Mouse (Mus musculus): ENCODE data around the gene 1190007I07Rik. TPM values are rescaled to one million over a fixed set of nuclear protein-coding genes. Genes with fewer than 3 reads are reported as not detected.

1190007I07Rik gene
- polyA plus RNA-seq (2015; fragmentation: Nextera tagmentation; extraction: Ambion mirVana), result 61.0 and 63.7 TPM in 2 replicates

DNA sequence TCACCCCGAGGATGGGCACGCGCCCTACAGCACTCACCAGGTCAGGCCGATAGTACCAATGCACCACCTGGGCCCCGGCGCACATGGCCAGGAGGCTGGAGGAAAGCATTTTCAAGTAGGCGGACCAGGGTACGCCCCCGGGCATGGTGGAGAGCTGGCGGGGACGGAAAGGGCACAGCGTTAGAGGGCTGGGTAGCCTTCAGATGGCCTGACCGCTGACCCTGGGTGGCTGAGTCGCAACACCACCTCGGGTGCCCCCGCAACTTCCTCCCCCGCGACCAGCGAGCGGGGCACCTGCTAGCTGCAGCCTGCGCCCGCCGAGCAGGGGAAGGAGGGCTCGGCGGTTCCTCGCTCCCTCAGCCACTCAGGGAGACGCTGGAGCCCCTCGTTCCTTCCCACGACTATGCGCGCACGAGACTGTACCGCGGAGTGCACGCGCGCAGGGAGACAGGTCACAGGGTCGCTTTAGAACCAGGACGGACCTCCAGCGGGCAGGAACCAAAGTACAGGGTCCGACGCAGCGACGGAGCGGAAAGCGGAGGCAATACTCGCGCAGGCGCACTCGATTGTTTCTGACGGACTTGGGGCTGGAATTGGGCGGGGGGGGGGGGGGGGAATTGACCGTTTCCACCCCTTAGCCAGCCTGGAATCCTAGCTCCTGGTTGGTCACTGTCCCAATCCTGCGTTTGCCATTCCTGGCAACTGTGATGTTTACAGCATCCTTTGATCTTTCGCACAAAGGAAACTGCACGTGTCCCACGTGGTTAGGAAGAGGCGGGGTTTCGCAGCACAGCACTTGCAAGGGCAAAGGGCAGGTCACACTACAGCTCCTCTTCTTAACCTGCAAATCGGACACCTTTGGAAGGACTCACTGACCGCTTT, at the start of gene 1190007I07Rik:
TSS of gene 1190007I07Rik (minus strand) at position 558 of the 882 bp plus-strand sequence.
- Histone ChIP-seq H3K9me3 (replicated peaks; ENCODE audit: low read length) (no peaks in the 10 kb centered on the region), H3K27me3 (ENCODE audit: insufficient read depth, low read length) (no peaks in the 10 kb centered on the region), H3K36me3 (ENCODE audit: insufficient read depth, low read length) (no peaks in the 10 kb centered on the region), H3K27ac (peak within 1 kb of the TSS; percentile 81), H3K4me3 (replicated peaks; ENCODE audit: low read depth, low read length) (peak within 1 kb of the TSS; percentile 61), H3K4me2 (ENCODE audit: low read length) (peak within 1 kb of the TSS; percentile 66), H3K9ac (ENCODE audit: low read depth, low read length) (peak within 1 kb of the TSS; percentile 74), H3K4me1 (replicated peaks; ENCODE audit: insufficient read depth, low read length) (no peaks in the 10 kb centered on the region)
- peak; percentile 95 for ATAC-seq (replicated peaks; ENCODE audit: low FRiP score, low read depth)
- WGBS, result under 1% methylated on average over 50 of the region's 61 CpGs
- DNase-seq (ENCODE audit: low spot score), result peak; percentile 94
- TF ChIP-seq CTCF (IDR thresholded peaks at IDR 0.05; ENCODE audit: low read depth), result peak; percentile 16; the same call in 1 of the 2 replicates

DNA sequence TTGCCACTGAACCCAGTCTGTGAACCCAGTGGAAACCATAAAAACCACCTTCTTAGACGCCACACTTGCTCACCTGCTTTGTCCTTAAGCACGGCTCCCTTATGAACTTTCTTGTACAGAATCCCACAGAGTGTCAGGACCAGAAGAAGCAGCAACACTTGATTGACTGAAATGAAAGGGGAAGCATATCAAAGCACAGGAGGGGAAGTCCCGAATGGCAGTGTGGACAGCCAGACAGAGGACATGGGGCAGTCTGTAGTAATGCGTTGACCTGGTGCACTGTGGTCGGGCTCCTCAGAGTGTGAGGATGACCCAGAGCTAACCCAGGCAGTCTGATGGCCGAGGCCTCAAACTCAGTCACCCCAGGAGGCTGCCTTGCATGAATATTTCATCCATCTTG, 47.2 kb upstream of the 1190007I07Rik start:
- no peak for ATAC-seq (replicated peaks; ENCODE audit: low FRiP score, low read depth)
- 76% methylated on average over 6 of the region's 6 CpGs for WGBS
- TF ChIP-seq CTCF (IDR thresholded peaks at IDR 0.05; ENCODE audit: low read depth), result no peak

DNA sequence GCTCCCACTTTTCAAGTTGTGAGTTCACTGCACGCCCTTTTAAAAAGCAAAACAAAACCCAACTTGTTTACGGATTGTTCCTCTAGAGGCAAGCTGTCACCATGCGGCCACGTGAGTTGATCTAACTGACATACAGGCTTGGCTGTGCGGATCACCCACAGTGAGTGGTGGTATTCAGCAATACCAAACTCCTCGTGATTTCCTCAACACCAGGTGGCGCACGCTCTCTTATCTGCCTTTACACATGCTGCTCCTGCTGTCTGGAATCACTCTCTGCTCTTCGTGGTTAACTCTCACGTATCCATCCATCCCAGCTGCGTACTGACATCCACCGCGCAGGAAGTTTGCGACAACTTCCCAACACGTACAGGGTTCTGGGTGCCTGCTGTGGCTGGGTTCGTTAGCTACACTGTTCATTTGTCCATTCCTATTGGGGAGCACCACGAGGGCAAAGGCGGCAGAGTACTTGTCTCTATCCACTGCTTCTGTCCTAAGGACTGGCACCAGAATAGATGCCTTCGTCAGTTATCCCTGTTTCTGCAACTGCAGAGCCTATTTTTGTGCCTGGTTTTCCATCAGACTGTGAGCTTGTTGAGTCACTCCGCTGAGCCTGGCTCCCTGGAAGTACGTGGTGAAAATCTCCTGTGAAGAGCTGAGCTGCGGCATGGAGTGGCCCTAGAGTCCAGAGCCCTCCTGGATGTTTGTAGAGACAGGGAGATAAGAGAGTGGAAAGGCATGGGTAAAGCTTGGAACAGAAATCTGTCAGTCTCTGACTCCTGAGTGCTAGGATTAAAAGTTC, 43.6 kb upstream of the 1190007I07Rik start:
- Histone ChIP-seq H3K27me3 (ENCODE audit: insufficient read depth, low read length) (no peaks in the 10 kb centered on the region), H3K4me1 (replicated peaks; ENCODE audit: insufficient read depth, low read length) (no peaks in the 10 kb centered on the region), H3K9me3 (replicated peaks; ENCODE audit: low read length) (no peaks in the 10 kb centered on the region), H3K36me3 (ENCODE audit: insufficient read depth, low read length) (no peaks in the 10 kb centered on the region), H3K4me2 (ENCODE audit: low read length) (peak overlapping the region; percentile 38), H3K4me3 (replicated peaks; ENCODE audit: low read depth, low read length) (no peak overlapping the region), H3K27ac (no peak overlapping the region), H3K9ac (ENCODE audit: low read depth, low read length) (no peak overlapping the region)
- WGBS, result 18% methylated on average over 22 of the region's 22 CpGs
- DNase-seq (ENCODE audit: low spot score) (peak; percentile 94), ATAC-seq (replicated peaks; ENCODE audit: low FRiP score, low read depth) (peak; percentile 73; the same call in 1 of the 2 replicates)
- peak; percentile 88 for TF ChIP-seq CTCF (IDR thresholded peaks at IDR 0.05; ENCODE audit: low read depth)

More for the DNA sequence above, 47.2 kb upstream of the 1190007I07Rik start:
- no peak overlapping the region for H3K27ac ChIP-seq
- H3K9ac ChIP-seq (ENCODE audit: low read depth, low read length), result no peak overlapping the region
- H3K4me1 ChIP-seq (replicated peaks; ENCODE audit: insufficient read depth, low read length), result no peaks in the 10 kb centered on the region
- H3K4me3 ChIP-seq (replicated peaks; ENCODE audit: low read depth, low read length), result no peak overlapping the region
- no peaks in the 10 kb centered on the region for H3K27me3 ChIP-seq (ENCODE audit: insufficient read depth, low read length)
- no peak overlapping the region for H3K4me2 ChIP-seq (ENCODE audit: low read length)
- no peaks in the 10 kb centered on the region for H3K36me3 ChIP-seq (ENCODE audit: insufficient read depth, low read length)
- DNase-seq (ENCODE audit: low spot score), result no peak
- H3K9me3 ChIP-seq (replicated peaks; ENCODE audit: low read length), result no peaks in the 10 kb centered on the region

DNA sequence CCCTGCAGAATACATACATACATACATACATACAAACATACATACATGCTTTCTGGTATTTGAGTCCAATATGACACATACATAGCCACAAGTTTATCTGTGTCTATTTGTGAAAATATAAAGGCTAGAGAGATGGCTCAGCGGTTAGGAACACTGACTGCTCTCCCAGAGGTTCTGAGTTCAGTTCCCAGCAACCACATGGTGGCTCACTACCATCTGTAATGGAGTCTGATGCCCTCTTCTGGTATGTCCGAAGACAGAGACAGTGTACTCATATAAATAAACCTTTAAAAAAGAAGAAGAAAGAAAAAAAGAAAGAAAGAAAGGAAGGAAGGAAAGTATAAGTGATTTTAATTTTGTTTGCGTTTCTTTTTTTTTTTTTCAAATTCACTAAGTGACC, 42.9 kb upstream of the 1190007I07Rik start:
- Histone ChIP-seq H3K9ac (ENCODE audit: low read depth, low read length) (no peak overlapping the region), H3K27ac (no peak overlapping the region), H3K4me2 (ENCODE audit: low read length) (no peak overlapping the region), H3K27me3 (ENCODE audit: insufficient read depth, low read length) (no peaks in the 10 kb centered on the region), H3K4me3 (replicated peaks; ENCODE audit: low read depth, low read length) (no peak overlapping the region), H3K9me3 (replicated peaks; ENCODE audit: low read length) (no peaks in the 10 kb centered on the region), H3K36me3 (ENCODE audit: insufficient read depth, low read length) (no peaks in the 10 kb centered on the region), H3K4me1 (replicated peaks; ENCODE audit: insufficient read depth, low read length) (no peaks in the 10 kb centered on the region)
- no peak for ATAC-seq (replicated peaks; ENCODE audit: low FRiP score, low read depth)
- WGBS, result 64% methylated on average over 3 of the region's 3 CpGs
- TF ChIP-seq CTCF (IDR thresholded peaks at IDR 0.05; ENCODE audit: low read depth), result no peak
- DNase-seq (ENCODE audit: low spot score), result no peak

DNA sequence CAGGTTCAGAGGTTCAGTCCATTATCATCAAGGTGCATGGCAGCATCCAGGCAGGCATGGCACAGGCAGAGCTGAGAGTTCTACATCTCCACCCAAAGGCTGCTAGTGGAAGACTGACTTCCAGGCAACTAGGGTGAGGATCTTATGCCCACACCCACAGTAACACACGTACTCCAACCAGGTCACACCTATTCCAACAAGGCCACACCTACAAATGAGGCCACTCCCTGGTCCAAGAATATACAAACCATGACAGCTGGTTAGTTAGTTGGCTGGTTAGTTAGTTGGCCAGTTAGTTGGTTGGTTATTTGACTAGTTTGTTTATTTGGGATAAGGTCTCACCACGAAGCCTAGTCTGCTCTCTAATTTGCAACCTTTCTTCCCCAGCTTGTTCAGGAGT, 40.3 kb upstream of the 1190007I07Rik start:
- TF ChIP-seq CTCF (IDR thresholded peaks at IDR 0.05; ENCODE audit: low read depth), result no peak
- Histone ChIP-seq H3K27me3 (ENCODE audit: insufficient read depth, low read length) (no peaks in the 10 kb centered on the region), H3K27ac (no peak overlapping the region), H3K4me1 (replicated peaks; ENCODE audit: insufficient read depth, low read length) (no peaks in the 10 kb centered on the region), H3K36me3 (ENCODE audit: insufficient read depth, low read length) (no peaks in the 10 kb centered on the region), H3K9me3 (replicated peaks; ENCODE audit: low read length) (no peaks in the 10 kb centered on the region), H3K4me3 (replicated peaks; ENCODE audit: low read depth, low read length) (no peak overlapping the region), H3K9ac (ENCODE audit: low read depth, low read length) (no peak overlapping the region), H3K4me2 (ENCODE audit: low read length) (no peak overlapping the region)
- no peak for ATAC-seq (replicated peaks; ENCODE audit: low FRiP score, low read depth)
- no peak for DNase-seq (ENCODE audit: low spot score)
- WGBS, result 82% methylated on average over 2 of the region's 2 CpGs

DNA sequence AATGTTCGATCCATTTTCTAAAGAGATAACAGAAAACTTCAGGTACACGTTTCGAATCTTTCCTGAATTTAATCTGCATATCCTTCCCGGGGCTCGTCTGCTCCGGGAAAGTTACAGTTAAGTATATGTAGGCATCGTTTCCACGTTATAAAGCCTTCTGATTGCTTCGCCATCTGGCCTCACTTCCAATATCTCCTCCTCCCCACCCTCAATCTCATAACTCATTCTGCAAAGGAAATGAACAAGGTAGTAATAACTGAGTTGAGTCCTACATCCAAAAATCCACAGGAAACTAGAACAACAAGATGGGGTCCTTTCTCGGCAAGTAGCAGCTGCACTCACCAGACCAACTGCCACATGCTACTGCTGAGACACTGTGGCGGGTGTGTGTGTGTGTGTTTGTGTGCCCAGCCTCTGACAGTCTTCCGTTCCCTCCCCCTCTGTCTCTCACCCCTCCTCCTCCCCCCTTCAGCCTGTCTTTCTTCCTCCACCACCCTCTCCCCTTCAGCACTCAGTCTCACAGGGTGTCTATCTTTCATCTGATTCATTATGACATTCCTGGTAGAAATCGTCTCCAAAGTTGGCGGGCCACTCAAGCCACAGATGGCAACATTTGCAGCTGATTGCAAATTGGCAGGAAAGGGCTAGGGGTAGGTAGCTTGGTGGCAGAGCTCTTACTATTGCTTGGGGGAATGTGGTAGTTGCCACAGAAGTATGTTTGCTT, 39.4 kb upstream of the 1190007I07Rik start:
- no peaks in the 10 kb centered on the region for H3K36me3 ChIP-seq (ENCODE audit: insufficient read depth, low read length)
- H3K27me3 ChIP-seq (ENCODE audit: insufficient read depth, low read length), result no peaks in the 10 kb centered on the region
- H3K9me3 ChIP-seq (replicated peaks; ENCODE audit: low read length), result no peaks in the 10 kb centered on the region
- H3K4me3 ChIP-seq (replicated peaks; ENCODE audit: low read depth, low read length), result no peak overlapping the region
- no peaks in the 10 kb centered on the region for H3K4me1 ChIP-seq (replicated peaks; ENCODE audit: insufficient read depth, low read length)
- no peak for ATAC-seq (replicated peaks; ENCODE audit: low FRiP score, low read depth)
- H3K9ac ChIP-seq (ENCODE audit: low read depth, low read length), result no peak overlapping the region
- H3K27ac ChIP-seq, result no peak overlapping the region
- H3K4me2 ChIP-seq (ENCODE audit: low read length), result no peak overlapping the region
- 76% methylated on average over 14 of the region's 14 CpGs for WGBS
- no peak for TF ChIP-seq CTCF (IDR thresholded peaks at IDR 0.05; ENCODE audit: low read depth)
- no peak for DNase-seq (ENCODE audit: low spot score)

All from kidney, postnatal 0 days (tissue).